Mouse (Mus musculus) c-Kit-positive CD71-negative TER-119-negative erythroid progenitor cells, embryonic 14.5 days (primary cell): Measurements from ENCODE around the gene Hcst.
A peak's percentile ranks its signal among the peaks of the same experiment; 100 is the strongest.

Experiments
- DNase-seq: peaks from one replicate; pipeline ENCODE4 v3.0.0-alpha.2; 2013; ENCODE audit warnings: low read depth

Hcst gene

GRCm38 (mm10) chr7:30419561-30420499, at the start of gene Hcst:
Gene Hcst (minus strand): TSS chr7:30419854.
- DNase-seq, result no peak

GRCm38 (mm10) chr7:30464816-30465300, 45.2 kb upstream of the Hcst start:
- DNase-seq, result no peak

- DNase-seq, result no peak
Measured at GRCm38 (mm10) chr7:30463996-30464395, 44.3 kb upstream of the Hcst start.

- no peak for DNase-seq
Measured at GRCm38 (mm10) chr7:30463568-30463967, 43.9 kb upstream of the Hcst start.

GRCm38 (mm10) chr7:30459484-30459883, 39.8 kb upstream of the Hcst start:
- no peak for DNase-seq

GRCm38 (mm10) chr7:30457629-30458330, 38.1 kb upstream of the Hcst start, which contains the start of the genes Kirrel2 and Nphs1:
Gene Kirrel2 (minus strand): TSS chr7:30457690.
Gene Nphs1 (plus strand): TSS chr7:30458315.
- no peak for DNase-seq

GRCm38 (mm10) chr7:30456911-30457628, 37.4 kb upstream of the Hcst start:
- DNase-seq, result no peak

GRCm38 (mm10) chr7:30456487-30456886, 36.8 kb upstream of the Hcst start:
- DNase-seq, result no peak

GRCm38 (mm10) chr7:30454259-30454658, 34.6 kb upstream of the Hcst start:
- DNase-seq, result no peak

GRCm38 (mm10) chr7:30453766-30454165, 34.1 kb upstream of the Hcst start:
- DNase-seq, result peak; percentile 43

- DNase-seq, result no peak
Measured at GRCm38 (mm10) chr7:30453327-30453726, 33.7 kb upstream of the Hcst start.

- no peak for DNase-seq
Measured at GRCm38 (mm10) chr7:30450241-30450640, 30.6 kb upstream of the Hcst start.

GRCm38 (mm10) chr7:30444971-30445751, 25.5 kb upstream of the Hcst start, which contains the start of gene Aplp1:
Gene Aplp1 (minus strand): TSS chr7:30445535.
- DNase-seq, result no peak

GRCm38 (mm10) chr7:30444154-30444970, 24.7 kb upstream of the Hcst start:
- no peak for DNase-seq

GRCm38 (mm10) chr7:30443696-30444095, 24.0 kb upstream of the Hcst start:
- DNase-seq, result no peak

- peak; percentile 43 for DNase-seq
Measured at GRCm38 (mm10) chr7:30440697-30441096, 21.0 kb upstream of the Hcst start.

- DNase-seq, result no peak
Measured at GRCm38 (mm10) chr7:30439734-30440133, 20.1 kb upstream of the Hcst start.

- no peak for DNase-seq
Measured at GRCm38 (mm10) chr7:30436879-30437278, 17.2 kb upstream of the Hcst start.

- DNase-seq, result no peak
Measured at GRCm38 (mm10) chr7:30435156-30435555, 15.5 kb upstream of the Hcst start.

GRCm38 (mm10) chr7:30434701-30435100, 15.0 kb upstream of the Hcst start:
- DNase-seq, result no peak
